Mouse (Mus musculus) stomach, embryonic 15.5 days (tissue): ENCODE measurements around the gene Zkscan7. TPM values are rescaled to one million over a fixed set of nuclear protein-coding genes. Genes with fewer than 3 reads are reported as not detected.
"Not testable (repeated sequence)": the region's sequence is repeated elsewhere in the genome, so short reads cannot be mapped to it uniquely, and the experiment has no call there.

ENCODE experiments used
- ATAC-seq: fragments of 200-750 bp; cut with Nextera tagmentation; 2 replicates; pipeline ENCODE4 v1.8.0; 2017; ENCODE audit warnings: low read depth, moderate number of reproducible peaks, moderate TSS enrichment; ENCODE audit not compliant: insufficient read depth, low FRiP score
- H3K27ac ChIP-seq: fragments of 300-500 bp; sonication (generic); 2 replicates; pipeline ENCODE4 v1.5.1; 2015; ENCODE audit warnings: mild to moderate bottlenecking, inconsistent platforms
- H3K27me3 ChIP-seq: fragments of 300-500 bp; sonication (generic); replicated peaks from 2 replicates; pipeline ENCODE4 v1.6.1; 2015; ENCODE audit warnings: inconsistent platforms
- H3K36me3 ChIP-seq: fragments of 300-500 bp; sonication (generic); 2 replicates; pipeline ENCODE4 v1.6.1; 2015; ENCODE audit warnings: inconsistent platforms
- H3K4me1 ChIP-seq: fragments of 300-500 bp; sonication (generic); 2 replicates; pipeline ENCODE4 v1.6.1; 2015; ENCODE audit warnings: inconsistent platforms
- H3K4me2 ChIP-seq: fragments of 300-500 bp; sonication (generic); 2 replicates; pipeline ENCODE4 v1.6.1; 2015; ENCODE audit warnings: mild to moderate bottlenecking, inconsistent platforms
- H3K4me3 ChIP-seq: fragments of 300-500 bp; sonication (generic); replicated peaks from 2 replicates; pipeline ENCODE4 v1.5.1; 2015; ENCODE audit warnings: inconsistent platforms
- H3K9ac ChIP-seq: fragments of 300-500 bp; sonication (generic); 2 replicates; pipeline ENCODE4 v1.6.1; 2015; ENCODE audit warnings: inconsistent platforms
- H3K9me3 ChIP-seq: fragments of 300-500 bp; sonication (generic); 2 replicates; pipeline ENCODE4 v1.6.1; 2016; ENCODE audit warnings: inconsistent platforms
- WGBS: fragments of 180-500 bp; shearing (Covaris S2); methylation state at CpG from one replicate; pipeline ENCODE4 v1.1.7; 2015; 5-methylcytosine and 5-hydroxymethylcytosine counted together
- polyA plus RNA-seq: library from polyadenylated mRNA; unstranded; fragments of >200 nt; fragmentation: Nextera tagmentation; extraction: Ambion mirVana; gene quantifications from 2 replicates; pipeline ENCODE4 v1.2.1, GENCODE M21; 2015

Zkscan7 gene
- polyA plus RNA-seq, result 4.0 and 4.6 TPM in 2 replicates

- Histone ChIP-seq H3K9me3 (no peaks in the 10 kb centered on the region), H3K4me1 (no peaks in the 10 kb centered on the region), H3K27ac (no peak within 1 kb of the TSS), H3K4me2 (peak within 1 kb of the TSS; percentile 72), H3K9ac (no peak within 1 kb of the TSS), H3K36me3 (no peaks in the 10 kb centered on the region), H3K4me3 (peak within 1 kb of the TSS; percentile 67), H3K27me3 (no peaks in the 10 kb centered on the region)
- no peak for ATAC-seq
- 85% methylated on average over 3 of the region's 3 CpGs for WGBS
These were observed at the start of gene Zkscan7 for GRCm38 (mm10) chr9:122885385-122885784. Gene Zkscan7 (plus strand): TSS chr9:122885685.

DNA sequence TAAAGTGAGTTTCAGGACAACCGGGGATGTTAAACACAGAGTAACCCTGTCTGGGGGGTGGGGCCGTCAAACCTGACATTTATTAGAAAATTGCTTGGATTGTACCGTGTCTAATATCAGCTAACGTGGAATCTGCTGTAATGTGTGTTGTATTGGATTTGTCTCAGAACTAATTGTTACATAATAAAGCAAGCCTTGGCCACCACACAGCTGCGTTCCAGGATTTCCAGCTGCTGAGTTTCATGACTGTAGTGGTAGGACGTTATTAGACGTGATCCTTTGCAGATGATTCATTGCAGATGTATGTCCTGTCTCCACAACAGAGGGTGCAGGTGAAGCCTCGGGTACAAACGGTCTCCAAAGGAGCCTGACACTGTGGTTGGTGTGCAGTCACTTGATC, 49.4 kb upstream of the Zkscan7 start:
- ATAC-seq, result no peak
- Histone ChIP-seq H3K36me3 (no peaks in the 10 kb centered on the region), H3K4me2 (no peak overlapping the region), H3K4me1 (0 out of 2 replicates have a peak, but pooled peaks cover 5% of the 10 kb centered on the region), H3K27me3 (no peaks in the 10 kb centered on the region), H3K9me3 (no peaks in the 10 kb centered on the region), H3K4me3 (no peak overlapping the region), H3K9ac (no peak overlapping the region), H3K27ac (peak overlapping the region; percentile 51)
- 60% methylated on average over 9 of the region's 9 CpGs for WGBS

GRCm38 (mm10) chr9:122836790-122837189, 48.7 kb upstream of the Zkscan7 start:
- peak overlapping the region; percentile 51 for H3K27ac ChIP-seq
- H3K9me3 ChIP-seq, result no peaks in the 10 kb centered on the region
- no peaks in the 10 kb centered on the region for H3K36me3 ChIP-seq
- ATAC-seq, result peak; percentile 83
- no peak overlapping the region for H3K4me2 ChIP-seq
- no peak overlapping the region for H3K9ac ChIP-seq
- H3K27me3 ChIP-seq, result no peaks in the 10 kb centered on the region
- WGBS, result 28% methylated on average over 6 of the region's 6 CpGs
- H3K4me3 ChIP-seq, result no peak overlapping the region
- H3K4me1 ChIP-seq, result 0 out of 2 replicates have a peak, but pooled peaks cover 5% of the 10 kb centered on the region

DNA sequence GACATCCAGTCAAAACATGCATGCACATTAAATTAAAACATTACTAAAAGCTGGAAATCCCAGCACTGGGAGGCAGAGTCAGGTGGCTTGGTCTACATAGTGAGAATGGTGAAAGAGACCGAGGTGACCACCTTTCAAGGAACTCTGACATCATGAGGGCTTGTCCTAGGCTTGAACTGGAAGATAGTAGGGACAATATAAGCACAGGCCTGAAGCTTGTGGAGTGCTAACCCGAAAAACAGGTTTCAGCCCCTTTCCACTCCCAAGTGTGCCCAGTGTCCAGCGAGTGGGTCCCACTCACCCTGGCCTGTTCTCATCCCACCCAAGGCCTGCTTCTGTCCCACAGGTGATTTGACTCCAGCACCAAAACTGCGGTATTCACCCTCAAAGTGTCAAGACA, 48.3 kb upstream of the Zkscan7 start:
- peak; percentile 43; the same call in 1 of the 2 replicates for ATAC-seq
- Histone ChIP-seq H3K4me2 (no peak overlapping the region), H3K27me3 (no peaks in the 10 kb centered on the region), H3K27ac (peak overlapping the region; percentile 51), H3K4me1 (0 out of 2 replicates have a peak, but pooled peaks cover 5% of the 10 kb centered on the region), H3K36me3 (no peaks in the 10 kb centered on the region), H3K9me3 (no peaks in the 10 kb centered on the region), H3K9ac (no peak overlapping the region), H3K4me3 (no peak overlapping the region)
- WGBS, result 69% methylated on average over 4 of the region's 4 CpGs

DNA sequence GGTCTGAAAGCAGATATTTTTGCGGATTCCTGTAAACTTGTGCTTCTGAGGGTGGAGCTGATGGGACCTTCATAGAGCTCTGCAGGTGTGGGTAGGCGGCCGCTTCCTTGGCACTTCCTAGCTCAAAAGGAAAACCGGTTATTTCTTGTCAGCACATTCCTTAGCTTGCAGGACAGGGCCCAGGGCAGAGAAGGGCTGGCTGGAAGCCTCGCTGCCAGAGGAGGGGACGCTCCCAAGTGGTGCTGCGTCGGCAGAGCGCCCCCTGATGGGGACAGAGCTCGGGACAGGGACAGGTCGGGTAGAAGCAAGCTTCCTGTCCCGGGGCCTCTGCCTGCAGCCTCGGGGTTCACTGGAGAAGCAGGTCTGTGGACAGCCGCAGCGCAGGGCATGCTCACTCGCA, 47.8 kb upstream of the Zkscan7 start:
- H3K27me3 ChIP-seq, result no peaks in the 10 kb centered on the region
- no peak overlapping the region for H3K4me3 ChIP-seq
- no peaks in the 10 kb centered on the region for H3K36me3 ChIP-seq
- no peaks in the 10 kb centered on the region for H3K9me3 ChIP-seq
- WGBS, result 24% methylated on average over 16 of the region's 16 CpGs
- no peak overlapping the region for H3K9ac ChIP-seq
- 0 out of 2 replicates have a peak, but pooled peaks cover 5% of the 10 kb centered on the region for H3K4me1 ChIP-seq
- no peak overlapping the region for H3K4me2 ChIP-seq
- ATAC-seq, result peak; percentile 83
- 0 out of 2 replicates have a peak overlapping the region, but pooled peaks have one; percentile 51 for H3K27ac ChIP-seq

DNA sequence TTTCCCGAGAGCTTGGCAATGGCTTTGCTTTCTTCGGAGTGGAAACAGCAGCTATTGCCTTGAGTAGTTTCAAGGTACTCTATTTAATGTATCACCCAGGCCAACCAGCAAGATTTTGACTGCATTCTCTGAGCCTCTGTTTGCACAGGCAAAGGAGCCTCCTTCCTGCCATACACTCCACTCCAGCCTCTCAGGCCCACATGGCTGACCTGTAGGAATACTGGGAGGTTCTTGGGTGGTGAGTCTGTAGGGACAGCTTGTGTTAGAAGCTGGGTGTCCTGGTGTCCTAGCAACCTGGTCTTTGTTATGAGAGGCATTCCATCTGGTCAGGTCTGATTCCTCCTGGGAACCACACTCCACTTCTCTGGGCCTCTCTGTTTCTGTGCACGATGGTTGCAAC, 41.7 kb upstream of the Zkscan7 start, which contains the start of gene Gm35549:
Gm35549 (minus strand) TSS at position 276 of the 400 bp plus-strand sequence.
- Histone ChIP-seq H3K9ac (no peak within 1 kb of the TSS), H3K4me1 (no peaks in the 10 kb centered on the region), H3K36me3 (peaks cover 5% of the 10 kb centered on the region; the same call in 1 of the 2 replicates), H3K4me2 (no peak within 1 kb of the TSS), H3K27me3 (no peaks in the 10 kb centered on the region), H3K4me3 (no peak within 1 kb of the TSS), H3K27ac (no peak within 1 kb of the TSS), H3K9me3 (no peaks in the 10 kb centered on the region)
- no peak; the same call in 1 of the 2 replicates for ATAC-seq
- WGBS, result 69% methylated on average over 3 of the region's 3 CpGs

DNA sequence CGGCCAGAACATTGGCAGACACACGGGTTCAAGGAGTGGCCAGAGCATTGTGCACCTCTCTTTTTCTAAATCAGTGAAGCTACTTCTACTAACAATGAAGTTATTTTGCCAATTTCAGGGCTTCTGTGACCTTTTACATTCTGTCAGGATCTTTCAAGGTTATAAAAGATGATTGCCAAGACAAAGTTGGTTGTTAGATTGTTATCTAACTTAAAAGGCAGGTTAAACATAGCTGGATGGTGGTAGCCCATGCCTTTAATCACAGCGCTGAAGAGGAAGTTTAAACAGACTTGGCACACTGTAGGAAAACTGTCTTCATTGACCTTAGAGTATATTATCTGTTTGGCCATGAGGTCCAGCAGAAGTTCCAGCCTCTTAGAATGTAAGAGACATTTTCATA, 39.9 kb upstream of the Zkscan7 start:
- no peak for ATAC-seq
- Histone ChIP-seq H3K9ac (no peak overlapping the region), H3K36me3 (peaks cover 20% of the 10 kb centered on the region), H3K27me3 (no peaks in the 10 kb centered on the region), H3K4me3 (no peak overlapping the region), H3K9me3 (no peaks in the 10 kb centered on the region), H3K4me2 (no peak overlapping the region), H3K4me1 (no peaks in the 10 kb centered on the region), H3K27ac (no peak overlapping the region)
- 77% methylated on average over 3 of the region's 3 CpGs for WGBS

- Histone ChIP-seq H3K9me3 (no peaks in the 10 kb centered on the region), H3K9ac (no peak overlapping the region), H3K27ac (no peak overlapping the region), H3K4me1 (no peaks in the 10 kb centered on the region), H3K4me2 (no peak overlapping the region), H3K27me3 (no peaks in the 10 kb centered on the region), H3K36me3 (peaks cover 25% of the 10 kb centered on the region), H3K4me3 (no peak overlapping the region)
- ATAC-seq, result no peak
These were observed 39.3 kb upstream of the Zkscan7 start for GRCm38 (mm10) chr9:122846156-122846555.

DNA sequence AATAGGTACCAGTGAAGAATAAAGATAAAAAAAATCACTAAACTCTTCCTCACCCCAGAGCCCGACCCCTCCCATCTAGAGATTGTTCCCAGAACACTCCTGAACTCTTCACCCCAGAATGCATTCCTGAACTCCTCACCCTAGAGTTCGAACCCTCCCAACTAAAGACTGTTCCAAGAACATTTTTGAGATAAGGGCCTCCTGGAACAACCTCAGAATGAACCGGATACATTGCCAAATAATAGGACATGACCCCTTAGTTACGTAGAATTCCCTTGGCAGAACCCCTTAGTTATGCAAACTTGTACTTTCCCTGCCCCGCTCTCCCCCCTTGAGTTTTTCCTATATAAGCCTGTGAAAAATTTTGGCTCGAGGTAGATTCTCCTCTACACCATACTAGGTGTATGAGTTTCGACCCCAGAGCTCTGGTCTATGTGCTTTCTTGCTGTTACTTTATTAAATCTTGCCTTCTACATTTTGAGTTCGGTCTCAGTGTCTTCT, 37.6 kb upstream of the Zkscan7 start:
- H3K36me3 ChIP-seq, result peaks cover 42% of the 10 kb centered on the region
- H3K9ac ChIP-seq, H3K27me3 ChIP-seq, ATAC-seq, H3K4me1 ChIP-seq, H3K4me3 ChIP-seq, H3K4me2 ChIP-seq, H3K9me3 ChIP-seq, H3K27ac ChIP-seq: not testable (repeated sequence)
- 78% methylated on average over 7 of the region's 8 CpGs for WGBS

DNA sequence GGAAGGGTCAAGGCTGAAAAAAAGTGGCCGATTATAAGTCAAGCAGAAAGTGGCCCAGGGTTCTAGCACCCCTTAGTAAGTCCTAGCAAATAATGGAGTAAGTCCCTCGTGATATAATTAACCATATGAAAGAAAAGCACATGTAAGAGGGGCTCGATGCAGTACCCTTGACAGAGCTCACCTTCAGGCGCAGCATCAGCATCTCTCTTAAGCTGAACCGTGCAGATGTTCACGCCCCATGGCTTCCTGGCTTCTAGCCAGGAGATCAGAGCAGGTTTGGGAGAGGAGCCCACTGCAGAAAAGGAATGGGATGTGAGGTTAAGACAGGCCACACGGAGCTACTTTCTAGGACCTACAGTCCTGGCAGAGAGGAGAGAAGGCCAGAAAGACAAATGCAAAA, 31.0 kb upstream of the Zkscan7 start:
- H3K27me3 ChIP-seq, result no peaks in the 10 kb centered on the region
- no peak overlapping the region for H3K27ac ChIP-seq
- 92% methylated on average over 7 of the region's 7 CpGs for WGBS

GRCm38 (mm10) chr9:122855141-122855540, 30.3 kb upstream of the Zkscan7 start:
- not testable (repeated sequence) for H3K4me2 ChIP-seq, H3K4me3 ChIP-seq, H3K4me1 ChIP-seq, H3K9me3 ChIP-seq, H3K27ac ChIP-seq, H3K9ac ChIP-seq, ATAC-seq, H3K27me3 ChIP-seq
- peaks cover 91% of the 10 kb centered on the region for H3K36me3 ChIP-seq
- WGBS, result 70% methylated on average over 2 of the region's 7 CpGs

More for the DNA sequence above, 31.0 kb upstream of the Zkscan7 start:
- no peak overlapping the region for H3K4me3 ChIP-seq
- H3K4me1 ChIP-seq, result no peaks in the 10 kb centered on the region
- H3K4me2 ChIP-seq, result no peak overlapping the region
- no peak overlapping the region for H3K9ac ChIP-seq
- ATAC-seq, result no peak
- H3K9me3 ChIP-seq, result peaks cover 4% of the 10 kb centered on the region; the same call in 1 of the 2 replicates
- H3K36me3 ChIP-seq, result peaks cover 90% of the 10 kb centered on the region

GRCm38 (mm10) chr9:122855617-122856016, 29.9 kb upstream of the Zkscan7 start:
- Histone ChIP-seq H3K4me1 (no peaks in the 10 kb centered on the region), H3K4me2 (no peak overlapping the region), H3K36me3 (peaks cover 91% of the 10 kb centered on the region), H3K4me3 (no peak overlapping the region), H3K9me3 (peaks cover 7% of the 10 kb centered on the region; the same call in 1 of the 2 replicates), H3K27ac (no peak overlapping the region), H3K9ac (no peak overlapping the region), H3K27me3 (no peaks in the 10 kb centered on the region)
- ATAC-seq, result no peak
- 92% methylated on average over 4 of the region's 4 CpGs for WGBS
